Mouse (Mus musculus) ZHBTc4 (cell line): ENCODE data around the gene Rpl13.
"Not testable (repeated sequence)": the region's sequence is repeated elsewhere in the genome, so short reads cannot be mapped to it uniquely, and the experiment has no call there.

ENCODE experiments used
- DNase-seq: peaks from one replicate; pipeline ENCODE4 v3.0.0-alpha.2; 2011; ENCODE audit warnings: low read depth, low spot score

Rpl13 gene

GRCm38 (mm10) chr8:123101735-123102685 lies at the start of gene Rpl13:
TSS of gene Rpl13 (plus strand) at chr8:123102350.
- DNase-seq = peak; percentile 96

GRCm38 (mm10) chr8:123062721-123063120 lies 39.4 kb upstream of the Rpl13 start, which contains the start of gene Spg7:
TSS of gene Spg7 (plus strand) at chr8:123062942.
- DNase-seq = no peak

GRCm38 (mm10) chr8:123064072-123064471 lies 38.1 kb upstream of the Rpl13 start:
- DNase-seq = no peak

- DNase-seq = peak; percentile 53
Measured at GRCm38 (mm10) chr8:123064809-123065213, 37.3 kb upstream of the Rpl13 start.

GRCm38 (mm10) chr8:123065214-123066100 lies 36.7 kb upstream of the Rpl13 start:
- peak; percentile 99 for DNase-seq

- peak; percentile 73 for DNase-seq
Measured at GRCm38 (mm10) chr8:123066101-123066683, 36.0 kb upstream of the Rpl13 start.

GRCm38 (mm10) chr8:123071176-123071575 lies 31.0 kb upstream of the Rpl13 start:
- no peak for DNase-seq

- DNase-seq = no peak
Measured at GRCm38 (mm10) chr8:123077213-123077612, 24.9 kb upstream of the Rpl13 start.

GRCm38 (mm10) chr8:123082993-123083392 lies 19.2 kb upstream of the Rpl13 start:
- DNase-seq = no peak

- no peak for DNase-seq
Measured at GRCm38 (mm10) chr8:123083610-123084009, 18.5 kb upstream of the Rpl13 start.

GRCm38 (mm10) chr8:123087289-123087688 lies 14.9 kb upstream of the Rpl13 start:
- no peak for DNase-seq

- DNase-seq = no peak
Measured at GRCm38 (mm10) chr8:123097216-123097615, 4.9 kb upstream of the Rpl13 start.

- peak; percentile 23 for DNase-seq
Measured at GRCm38 (mm10) chr8:123097786-123098584, 4.2 kb upstream of the Rpl13 start.

- peak; percentile 74 for DNase-seq
Measured at GRCm38 (mm10) chr8:123100288-123100687, 1.9 kb upstream of the Rpl13 start.

GRCm38 (mm10) chr8:123101244-123101643 lies 906 bp upstream of the Rpl13 start:
- no peak for DNase-seq

GRCm38 (mm10) chr8:123102855-123103254 lies 705 bp downstream of the Rpl13 start:
- not testable (repeated sequence) for DNase-seq

- DNase-seq = peak; percentile 41
Measured at GRCm38 (mm10) chr8:123103285-123103684, 1.1 kb downstream of the Rpl13 start.

GRCm38 (mm10) chr8:123104046-123104767 lies 2.1 kb downstream of the Rpl13 start:
- DNase-seq = peak; percentile 57

GRCm38 (mm10) chr8:123105553-123106326 lies 3.6 kb downstream of the Rpl13 start:
- DNase-seq = peak; percentile 82
